Mouse (Mus musculus) CD4-positive helper T cell, adult 2 months (primary cell): ENCODE results near the gene Zcchc24.

Experiments used
- DNase-seq: peaks from one replicate; pipeline ENCODE4 v3.0.0-alpha.2; 2012; ENCODE audit warnings: low read depth, missing footprints, low spot score

Gene Zcchc24

GRCm38 (mm10) chr14:25747996-25748756, 20.7 kb downstream of the Zcchc24 start:
- DNase-seq = no peak

DNA sequence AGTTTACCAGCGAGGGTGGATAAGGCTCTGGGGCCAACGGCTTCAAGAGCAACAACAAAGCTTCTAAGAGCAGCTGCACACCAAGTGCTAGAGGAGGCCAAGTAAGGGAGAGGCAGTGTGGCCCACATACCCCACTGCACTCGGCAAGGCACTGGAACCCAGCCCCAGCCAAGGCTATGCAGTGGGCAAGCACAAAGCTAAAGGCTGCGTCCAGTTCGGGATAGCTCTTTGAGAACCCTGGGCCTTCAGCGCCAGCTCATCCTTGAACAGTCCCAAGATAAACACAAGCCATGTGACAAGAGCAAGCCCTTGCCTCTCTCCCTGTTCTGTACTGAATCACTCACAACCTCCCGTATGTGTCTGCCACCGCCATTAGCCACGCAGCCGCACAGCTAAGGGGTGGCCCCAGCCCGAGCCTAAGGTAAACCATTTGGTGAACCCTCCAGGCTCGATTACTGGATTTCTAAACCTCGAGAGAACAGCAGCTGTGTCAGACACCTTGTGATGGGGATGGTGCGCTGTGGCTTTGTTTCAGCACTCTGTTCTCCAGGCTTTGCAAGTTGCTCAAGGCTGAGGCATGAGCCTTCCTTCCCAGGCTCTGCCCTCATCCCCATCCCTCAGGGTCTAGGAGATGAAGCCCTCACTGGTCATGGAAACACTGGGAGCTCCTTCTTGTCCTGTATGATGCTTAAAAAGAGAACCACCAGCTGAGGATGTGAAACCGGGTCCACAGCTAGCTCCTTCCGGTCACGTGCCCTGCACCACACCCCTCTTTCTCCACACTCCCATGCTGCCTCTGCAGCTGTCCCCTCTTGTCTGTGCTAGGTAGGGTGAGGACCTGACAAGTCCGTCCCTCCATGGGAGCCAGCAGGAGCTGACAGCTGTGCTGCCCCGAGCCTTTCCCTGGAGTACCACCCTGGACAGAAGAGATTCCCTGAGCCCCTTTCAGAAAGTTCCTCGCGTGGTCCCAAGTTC, 21.6 kb downstream of the Zcchc24 start:
- DNase-seq = no peak

DNA sequence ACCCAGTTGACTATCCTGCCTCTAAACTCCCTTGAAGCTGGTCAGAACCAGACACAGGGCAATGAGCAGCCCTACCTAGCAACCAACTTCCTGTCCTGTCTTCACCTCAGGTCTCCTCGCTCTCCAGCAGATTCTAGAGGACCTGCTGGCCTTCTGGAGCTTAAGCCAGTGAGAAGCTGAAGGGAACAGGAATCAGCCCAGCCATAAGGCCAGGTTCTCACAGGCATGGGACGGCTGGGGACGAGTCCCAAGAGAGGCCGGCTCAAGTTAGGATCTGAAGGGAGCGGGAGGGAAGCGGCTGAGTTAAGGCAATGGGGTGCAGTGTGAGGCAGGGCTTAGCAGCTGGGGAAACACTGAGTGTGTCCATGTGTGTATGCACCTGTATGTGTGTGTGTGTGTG, 22.5 kb downstream of the Zcchc24 start:
- no peak for DNase-seq

GRCm38 (mm10) chr14:25745365-25746184, 23.3 kb downstream of the Zcchc24 start:
- no peak for DNase-seq

DNA sequence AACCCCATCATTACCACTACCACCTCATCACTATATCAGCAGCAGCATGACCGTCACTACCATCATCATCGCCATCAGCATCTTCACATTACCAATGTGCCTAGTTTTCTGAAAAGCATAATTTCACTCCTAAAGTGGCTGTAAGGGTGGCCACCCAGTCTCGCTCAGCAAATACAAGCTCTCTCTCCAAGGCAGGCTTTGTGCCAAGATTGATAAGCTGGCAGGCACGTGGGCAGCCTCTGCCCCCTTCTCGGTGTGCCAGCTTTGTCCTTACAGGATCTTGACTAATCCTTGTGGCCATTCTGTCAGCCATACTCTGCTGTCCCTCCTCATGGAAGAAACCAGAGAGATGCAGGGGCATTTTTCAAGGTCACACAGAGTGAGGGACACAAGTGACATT, 25.9 kb downstream of the Zcchc24 start:
- no peak for DNase-seq

DNA sequence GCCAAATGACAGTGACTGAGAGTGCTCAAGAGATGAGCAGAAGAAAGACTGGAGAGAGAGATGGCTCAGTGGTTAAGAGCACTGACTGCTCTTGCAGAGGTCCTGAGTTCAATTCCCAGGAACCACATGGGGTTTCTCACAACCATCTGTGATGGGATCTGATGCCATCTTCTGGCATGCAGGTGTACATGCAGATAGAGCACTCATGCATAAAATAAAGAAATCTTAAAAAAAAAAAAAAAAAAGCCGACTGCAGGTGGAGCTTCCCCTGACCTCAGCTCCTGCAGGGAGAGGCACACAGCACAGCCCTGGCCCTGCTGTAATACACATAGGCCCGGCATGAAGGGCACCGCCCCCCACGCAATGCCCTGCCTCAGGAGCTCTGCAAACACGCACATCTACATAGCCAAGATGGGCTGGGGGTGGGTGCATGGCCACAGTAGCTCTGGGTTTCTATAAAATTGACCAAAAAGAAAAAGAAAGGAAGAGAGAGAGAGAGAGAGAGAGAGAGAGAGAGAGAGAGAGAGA, 26.9 kb downstream of the Zcchc24 start:
- no peak for DNase-seq

DNA sequence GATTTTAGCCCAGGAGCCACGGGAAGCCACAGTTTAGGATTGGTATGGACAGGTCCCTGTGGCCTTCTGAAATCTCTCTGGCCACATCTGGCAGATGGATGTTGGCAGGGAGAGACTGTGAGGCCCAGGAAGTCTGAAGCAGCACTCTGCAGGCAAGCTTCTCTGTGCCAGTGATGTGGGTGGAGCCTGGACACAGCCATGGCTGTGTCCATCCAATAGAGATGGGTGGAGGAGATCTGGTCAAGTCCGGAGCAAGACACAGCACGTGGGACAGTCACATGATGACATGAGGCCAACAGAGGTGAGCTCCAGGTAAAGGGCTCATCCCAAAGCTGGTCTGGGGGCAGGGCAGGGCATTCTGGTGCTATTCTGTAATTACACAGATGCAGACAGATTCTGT, 27.6 kb downstream of the Zcchc24 start:
- no peak for DNase-seq

- no peak for DNase-seq
Measured at GRCm38 (mm10) chr14:25739957-25740565, 28.8 kb downstream of the Zcchc24 start.

GRCm38 (mm10) chr14:25738591-25739001, 30.2 kb downstream of the Zcchc24 start:
- DNase-seq = no peak

- no peak for DNase-seq
Measured at GRCm38 (mm10) chr14:25736589-25736988, 32.2 kb downstream of the Zcchc24 start.

DNA sequence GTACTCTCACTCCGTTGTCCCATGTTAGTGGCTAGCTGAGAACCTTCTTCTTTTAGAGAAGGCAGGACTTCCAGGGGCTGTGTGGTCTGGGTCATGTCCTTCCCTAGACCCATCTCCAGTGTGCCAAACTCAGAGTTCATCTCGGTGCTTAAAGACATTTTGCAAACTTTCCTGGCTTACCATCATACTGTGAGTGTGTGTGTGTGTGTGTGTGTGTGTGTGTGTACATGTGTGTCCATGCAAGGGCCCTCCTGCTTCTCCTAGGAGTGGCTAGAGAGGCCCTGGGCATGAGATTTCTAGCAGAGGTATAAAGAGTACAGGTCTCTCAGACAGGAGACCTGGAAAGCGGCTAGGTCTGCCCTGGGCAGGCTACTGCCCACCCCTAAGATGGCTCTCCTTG, 32.7 kb downstream of the Zcchc24 start:
- no peak for DNase-seq

- DNase-seq = no peak
Measured at GRCm38 (mm10) chr14:25734736-25735716, 33.8 kb downstream of the Zcchc24 start.

GRCm38 (mm10) chr14:25727149-25727510, 41.7 kb downstream of the Zcchc24 start:
- DNase-seq = no peak

- peak; percentile 54 for DNase-seq
Measured at GRCm38 (mm10) chr14:25726226-25727148, 42.4 kb downstream of the Zcchc24 start.

DNA sequence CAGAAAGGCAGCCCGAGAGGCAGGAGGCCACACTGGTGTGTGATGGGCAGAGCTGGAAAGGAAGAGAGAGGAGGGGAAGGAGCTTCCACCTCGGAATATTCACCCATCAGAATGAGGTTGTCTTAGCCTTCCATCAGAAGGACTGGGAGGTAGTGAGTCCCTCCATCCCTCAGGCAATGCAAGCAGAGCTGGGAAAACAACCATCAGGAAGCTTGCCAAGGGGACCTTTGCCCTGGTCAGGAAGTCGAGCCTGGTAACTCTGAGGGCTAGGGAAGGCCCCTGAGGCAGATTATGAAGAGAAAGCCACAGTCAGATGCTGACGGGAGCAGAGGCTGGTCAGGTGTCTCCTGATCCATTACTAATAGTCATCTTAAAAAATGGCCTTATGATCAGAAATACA, 43.1 kb downstream of the Zcchc24 start:
- no peak for DNase-seq

DNA sequence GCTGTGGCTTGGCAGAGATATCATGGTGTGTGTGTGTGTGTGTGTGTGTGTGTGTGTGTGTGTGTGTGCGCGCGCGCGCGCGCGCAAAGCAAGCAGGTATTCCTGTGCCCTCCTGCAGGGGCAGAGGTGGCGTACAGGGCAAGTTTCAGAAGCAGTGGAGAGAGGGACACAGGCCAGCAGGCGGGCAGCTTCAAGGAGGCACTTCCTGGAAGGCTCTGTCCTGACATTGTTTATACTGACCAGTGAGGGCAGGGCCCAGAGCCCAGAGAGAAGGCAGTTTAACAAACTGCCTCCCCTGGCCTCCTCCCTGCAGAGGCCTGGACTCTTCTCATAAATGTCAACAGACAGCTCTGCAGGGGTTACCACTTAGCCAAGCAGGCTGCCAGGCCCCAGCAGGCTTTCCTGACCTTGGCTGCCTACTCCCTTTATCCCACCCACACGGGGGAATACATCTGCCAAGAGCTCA, 43.8 kb downstream of the Zcchc24 start:
- DNase-seq = peak; percentile 61

DNA sequence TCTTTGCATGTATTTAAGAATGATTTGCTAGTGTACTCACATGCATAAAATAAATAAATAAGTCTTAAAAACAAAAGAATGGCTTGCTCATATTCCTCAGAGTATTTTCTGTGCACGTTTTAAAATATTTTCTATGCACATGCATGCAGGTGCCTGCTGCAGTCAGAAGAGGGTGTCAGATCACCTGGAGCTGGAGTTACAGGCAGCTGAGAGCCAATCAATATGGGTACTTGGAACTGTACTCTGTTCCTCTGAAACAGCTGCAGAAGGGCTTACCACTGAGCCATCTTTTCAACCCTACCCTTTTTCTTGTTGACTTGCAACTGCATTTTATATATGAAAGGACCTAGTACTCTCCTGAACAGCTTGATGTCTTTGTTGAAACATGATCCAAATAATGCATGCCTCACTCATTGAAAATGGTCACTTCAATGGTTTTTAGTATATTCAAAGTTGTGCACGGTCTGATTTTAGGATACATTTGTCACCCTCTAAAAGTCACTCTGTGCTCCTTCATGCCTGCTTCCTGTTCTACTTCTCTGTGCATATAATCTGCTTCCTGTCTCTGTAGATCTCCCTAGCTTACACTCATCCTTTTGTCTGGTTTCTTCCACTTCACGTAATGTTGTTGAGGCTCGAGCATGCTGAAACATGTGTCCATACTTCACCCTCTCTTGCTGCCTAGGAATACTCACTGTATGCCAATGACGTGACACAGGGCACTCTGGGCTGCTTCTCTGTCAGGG, 47.7 kb downstream of the Zcchc24 start:
- DNase-seq = peak; percentile 12

DNA sequence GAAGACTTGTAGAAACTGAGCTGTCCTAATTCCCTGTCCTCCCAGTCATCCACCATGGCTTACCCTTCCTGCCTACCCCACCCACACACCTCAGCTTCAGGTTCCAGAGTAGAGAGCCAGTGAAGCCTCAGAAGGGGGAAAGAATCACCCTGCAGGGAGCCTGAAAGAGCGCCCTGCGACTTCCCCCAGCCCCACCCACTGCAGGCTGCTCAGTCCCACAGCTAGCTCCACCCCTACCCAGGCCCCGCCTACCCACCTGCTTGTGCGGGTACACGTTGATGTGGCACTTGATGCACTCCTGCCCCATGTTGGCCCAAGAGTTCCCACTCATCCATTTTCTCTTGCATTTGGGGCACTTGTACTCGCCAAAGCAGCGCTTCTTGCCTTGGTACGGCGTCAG, 49.5 kb downstream of the Zcchc24 start:
- peak; percentile 79 for DNase-seq
